Comparison of ENCODE assay signal across 25 mouse cellular contexts in the genomic region with DNA sequence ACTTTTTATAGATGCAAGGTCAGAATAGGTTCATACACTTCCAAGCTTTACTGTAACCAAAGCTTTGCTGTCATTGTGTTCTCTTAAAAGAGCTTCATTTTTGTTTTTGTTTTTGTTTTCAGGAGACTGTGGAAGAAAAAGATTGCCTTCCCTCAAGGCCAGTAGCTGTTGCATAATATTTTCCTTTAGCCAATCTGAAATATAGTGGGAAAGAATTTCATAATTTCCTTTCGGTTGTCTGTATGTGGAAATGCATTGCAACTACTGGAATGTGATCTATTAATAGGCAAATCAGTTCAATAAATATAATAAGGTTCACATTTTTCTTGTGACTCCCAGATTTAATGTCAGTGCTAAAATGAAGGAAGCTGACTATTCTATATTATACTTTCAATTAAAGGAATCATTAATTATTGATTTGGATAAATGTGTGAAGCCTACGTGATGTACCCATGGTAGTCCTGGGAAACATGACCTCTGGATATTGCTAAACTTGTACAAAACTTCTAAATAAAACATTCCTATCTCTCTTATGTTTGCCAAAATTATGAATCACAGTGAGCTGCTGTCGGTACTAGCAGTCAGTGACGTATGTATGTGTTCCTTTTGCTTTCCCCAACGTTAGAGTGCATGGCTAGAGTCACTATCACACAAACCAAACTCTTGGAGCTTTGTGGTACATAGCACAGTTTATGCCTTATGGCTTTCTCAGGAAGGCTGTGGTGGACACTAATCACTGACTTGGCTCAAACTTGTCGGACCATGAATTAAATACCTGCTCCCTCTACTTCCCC.
DNase-seq lines count a peak whose midpoint lies in the region; ATAC-seq and TF ChIP-seq lines count a peak whose summit lies in the region.
"Had no signal": no experiment of that assay in that cellular context is flagged by ENCODE, and none has a peak within 500 bp of the region (broad histone marks: within the 10 kb centered on the region; RNA-seq: fewer than 3 reads in every experiment).

No protein-coding gene starts in this region.

- H3K36me3 ChIP-seq in lung, embryonic 16.5 days (ENCODE audit: control insufficient read depth, insufficient read depth, low read length), result no peaks in the 10 kb centered on the region
- H3K36me3 ChIP-seq: embryonic facial prominence, embryonic 10.5 days; embryonic facial prominence, embryonic 13.5 days had no signal

- WGBS in lung, embryonic 16.5 days, result 59% methylated on average over 6 of the region's 6 CpGs
- WGBS in lung, adult 2 months, result 67% methylated on average over 6 of the region's 6 CpGs

- H3K9ac ChIP-seq in lung, embryonic 16.5 days (ENCODE audit: low read length), result no peak overlapping the region
- H3K9ac ChIP-seq: embryonic facial prominence, embryonic 13.5 days; forebrain, postnatal 0 days; hindbrain, embryonic 14.5 days had no signal

- ATAC-seq in lung, embryonic 16.5 days (ENCODE audit: low read depth), result peak; percentile 84
- peak; percentile 68 for ATAC-seq in granulocyte monocyte progenitor cell, adult 5-6 weeks (replicated peaks; ENCODE audit: poor library complexity, severe bottlenecking)
- ATAC-seq in frontal cortex, adult (ENCODE audit: low TSS enrichment), result no peak
- ATAC-seq: forebrain, embryonic 14.5 days; forebrain, postnatal 0 days; hindbrain, postnatal 0 days; inflammation-experienced regulatory T-cells, adult 6 months; intestine, embryonic 16.5 days; Patski had no signal

- no peak for TF ChIP-seq CTCF in lung, adult 2 months (IDR thresholded peaks at IDR 0.05; ENCODE audit: insufficient read depth, low read length)

- no peak overlapping the region for H3K4me2 ChIP-seq in lung, embryonic 16.5 days (ENCODE audit: low read depth, low read length)
- H3K4me2 ChIP-seq: embryonic facial prominence, embryonic 13.5 days; heart, embryonic 11.5 days; hindbrain, embryonic 14.5 days had no signal

- H3K4me1 ChIP-seq in lung, embryonic 16.5 days (replicated peaks; ENCODE audit: control insufficient read depth, insufficient read depth, low read length), result peaks cover 4% of the 10 kb centered on the region; the same call in 1 of the 2 replicates
- H3K4me1 ChIP-seq in lung, adult 2 months (ENCODE audit: control insufficient read depth, insufficient read depth, low read length), result no peaks in the 10 kb centered on the region
- peaks cover 3% of the 10 kb centered on the region for H3K4me1 ChIP-seq in brown adipose tissue, adult 24 weeks (ENCODE audit: control insufficient read depth, insufficient read depth, insufficient read length, low read length)
- H3K4me1 ChIP-seq: embryonic facial prominence, embryonic 10.5 days; embryonic facial prominence, embryonic 13.5 days had no signal

- TF ChIP-seq POLR2A in lung, adult 2 months (IDR thresholded peaks at IDR 0.05; ENCODE audit: borderline replicate concordance, extremely low read depth, low read depth, low read length), result no peak

- peak overlapping the region; percentile 82 for H3K27ac ChIP-seq in lung, embryonic 16.5 days (ENCODE audit: low read length)
- peak overlapping the region; percentile 94 for H3K27ac ChIP-seq in brown adipose tissue, adult 24 weeks (replicated peaks; ENCODE audit: low read depth, low read length)
- H3K27ac ChIP-seq: embryonic facial prominence, embryonic 10.5 days; embryonic facial prominence, embryonic 13.5 days; hindbrain, embryonic 14.5 days; hindbrain, postnatal 0 days had no signal

- H3K4me3 ChIP-seq in lung, embryonic 16.5 days (ENCODE audit: low read length), result no peak overlapping the region
- H3K4me3 ChIP-seq in lung, adult 2 months (replicated peaks; ENCODE audit: extremely low read depth, low read depth, low read length), result no peak overlapping the region
- H3K4me3 ChIP-seq in brown adipose tissue, adult 24 weeks (ENCODE audit: insufficient read depth, low read depth, low read length), result no peak overlapping the region
- H3K4me3 ChIP-seq: embryonic facial prominence, embryonic 10.5 days; embryonic facial prominence, embryonic 13.5 days had no signal

- no peak for DNase-seq in lung, adult 2 months
- peak; percentile 70 for DNase-seq in NIH3T3 (ENCODE audit: low read depth)
- DNase-seq in c-Kit-positive CD71-positive TER-119-positive erythroid progenitor cells, embryonic 14.5 days (ENCODE audit: low spot score), result no peak
- DNase-seq in heart, postnatal 4 days, result no peak
- DNase-seq: adrenal gland, adult 8-10 months; cerebellum, adult 11-12 months; cerebellum, adult 8-10 months; cerebellum, postnatal 10 days; cerebellum, postnatal 36 days; embryo, embryonic 11 days; forebrain, postnatal 0 days; gastrocnemius, postnatal 36 days had no signal

- no peaks in the 10 kb centered on the region for H3K27me3 ChIP-seq in lung, embryonic 16.5 days (ENCODE audit: control insufficient read depth, insufficient read depth, low read depth, low read length)
- H3K27me3 ChIP-seq: embryonic facial prominence, embryonic 13.5 days; Patski had no signal

- H3K9me3 ChIP-seq in lung, embryonic 16.5 days (ENCODE audit: control insufficient read depth, low read length), result no peaks in the 10 kb centered on the region
- H3K9me3 ChIP-seq: embryonic facial prominence, embryonic 10.5 days; embryonic facial prominence, embryonic 13.5 days had no signal
